Mouse (Mus musculus): ENCODE measurements around the gene Hnrnpdl.

DNA sequence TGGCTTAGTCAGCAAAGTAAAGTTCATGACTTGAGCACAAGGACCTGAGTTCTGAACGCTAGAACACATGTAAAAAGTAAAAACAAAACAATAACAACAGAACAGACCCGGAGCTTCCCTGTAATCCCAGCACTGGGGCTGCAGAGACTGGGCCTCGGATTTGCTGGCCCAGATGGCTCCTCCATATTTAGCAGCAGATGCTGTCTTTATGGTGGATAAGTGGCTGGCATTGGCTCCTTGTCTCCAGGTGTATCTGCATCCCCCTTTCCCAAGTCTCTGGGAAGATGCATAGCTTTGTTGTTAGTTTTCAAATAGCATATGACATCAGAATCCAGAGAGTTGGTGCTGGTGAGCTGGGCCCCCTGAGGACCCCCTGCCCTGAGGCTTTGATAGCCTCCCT is 6.6 kb upstream of the Hnrnpdl start:
- TF ChIP-seq GATA1 (IDR thresholded peaks at IDR 0.05; ENCODE audit: low read length) (no peak), TAL1 (IDR thresholded peaks at IDR 0.05; ENCODE audit: low read length) (no peak)
